1 mouse cellular context compared by ENCODE assay signal in genomic region chr8:70838654-70839407, GRCm38 (mm10).
A peak's percentile ranks its signal among the peaks of the same experiment; 100 is the strongest.
TF ChIP-seq lines count a peak whose summit lies in the region.

No protein-coding gene starts in this region.

TF ChIP-seq in MEL, 35 proteins besides CTCF, POLR2A, EP300 and RAD21:
- 0 out of 2 replicates have a peak, but pooled peaks have one; percentile 44 for TF ChIP-seq E2F4 (IDR thresholded peaks at IDR 0.05; ENCODE audit: borderline replicate concordance, low read depth, low read length)
- TF ChIP-seq TCF12 (IDR thresholded peaks at IDR 0.05; ENCODE audit: low read depth, low read length), result 0 out of 2 replicates have a peak, but pooled peaks have one; percentile 21
- TF ChIP-seq NRF1 (IDR thresholded peaks at IDR 0.05; ENCODE audit: insufficient read depth, low read depth, low read length, poor library complexity, severe bottlenecking), result peak; percentile 56; the same call in 1 of the 2 replicates
- peak; percentile 71 for TF ChIP-seq MYC (IDR thresholded peaks at IDR 0.05; ENCODE audit: low read depth, low read length)
- TF ChIP-seq ZNF384 (IDR thresholded peaks at IDR 0.05; ENCODE audit: low read depth, low read length), result no peak
- peak; percentile 55; the same call in 1 of the 2 replicates for TF ChIP-seq MAX (IDR thresholded peaks at IDR 0.05; ENCODE audit: low read length)
- no peak for TF ChIP-seq NELFE (IDR thresholded peaks at IDR 0.05; ENCODE audit: low read depth, low read length)
- no peak for TF ChIP-seq KAT2A (conservative IDR thresholded peaks at IDR 0.05; ENCODE audit: low read depth, low read length)
- no peak for TF ChIP-seq POLR2AphosphoS2 (IDR thresholded peaks at IDR 0.05; ENCODE audit: low read length)
- no peak for TF ChIP-seq ZMIZ1 (IDR thresholded peaks at IDR 0.05; ENCODE audit: low read depth, low read length)
- TF ChIP-seq GATA1 (IDR thresholded peaks at IDR 0.05; ENCODE audit: low read depth, low read length), result no peak
- TF ChIP-seq HCFC1 (IDR thresholded peaks at IDR 0.05; ENCODE audit: low read depth, low read length), result 0 out of 2 replicates have a peak, but pooled peaks have one; percentile 16
TF ChIP-seq in MEL: peak in this region for 6.
